Mouse (Mus musculus) stomach, embryonic 16.5 days (tissue): ENCODE measurements around the gene Ikzf4. TPM values are rescaled to one million over a fixed set of nuclear protein-coding genes. Genes with fewer than 3 reads are reported as not detected.
"Not testable (repeated sequence)": the region's sequence is repeated elsewhere in the genome, so short reads cannot be mapped to it uniquely, and the experiment has no call there.

Source experiments
- ATAC-seq: fragments of 200-750 bp; cut with Nextera tagmentation; 2 replicates; pipeline ENCODE4 v1.8.0; 2017; ENCODE audit warnings: moderate number of reproducible peaks, moderate TSS enrichment; ENCODE audit not compliant: insufficient read depth, low FRiP score
- H3K27ac ChIP-seq: fragments of 300-500 bp; sonication (generic); 2 replicates; pipeline ENCODE4 v1.5.1; 2014; ENCODE audit warnings: low read length
- H3K27me3 ChIP-seq: fragments of 300-500 bp; sonication (generic); 2 replicates; pipeline ENCODE4 v1.6.1; 2014; ENCODE audit warnings: low read length, control low read depth, mixed read lengths; ENCODE audit not compliant: control insufficient read depth, insufficient read depth
- H3K36me3 ChIP-seq: fragments of 300-500 bp; sonication (generic); 2 replicates; pipeline ENCODE4 v1.6.1; 2014; ENCODE audit warnings: low read length; ENCODE audit not compliant: control insufficient read depth, insufficient read depth
- H3K4me1 ChIP-seq: fragments of 300-500 bp; sonication (generic); 2 replicates; pipeline ENCODE4 v1.6.1; 2014; ENCODE audit warnings: low read length, control low read depth, mixed read lengths; ENCODE audit not compliant: control insufficient read depth, insufficient read depth
- H3K4me2 ChIP-seq: fragments of 300-500 bp; sonication (generic); 2 replicates; pipeline ENCODE4 v1.6.1; 2014; ENCODE audit warnings: low read depth, low read length, mixed read lengths
- H3K4me3 ChIP-seq: fragments of 300-500 bp; sonication (generic); replicated peaks from 2 replicates; pipeline ENCODE4 v1.5.1; 2014; ENCODE audit warnings: mild to moderate bottlenecking, low read length
- H3K9ac ChIP-seq: fragments of 300-500 bp; sonication (generic); 2 replicates; pipeline ENCODE4 v1.6.1; 2014; ENCODE audit warnings: low read length
- H3K9me3 ChIP-seq: fragments of 300-500 bp; sonication (generic); replicated peaks from 2 replicates; pipeline ENCODE4 v1.6.1; 2016; ENCODE audit warnings: low read length, control low read depth; ENCODE audit not compliant: control insufficient read depth
- WGBS: fragments of 180-500 bp; shearing (Covaris S2); extraction: QIAGEN DNeasy Blood & Tissue Kit; methylation state at CpG from one replicate; pipeline ENCODE4 v1.1.7; 2014; 5-methylcytosine and 5-hydroxymethylcytosine counted together
- polyA plus RNA-seq: library from polyadenylated mRNA; unstranded; fragments of >200 nt; fragmentation: Nextera tagmentation; extraction: Ambion mirVana; gene quantifications from 2 replicates; pipeline ENCODE4 v1.2.1, GENCODE M21; 2015

Ikzf4 gene
- polyA plus RNA-seq, 1 experiment from 2014 or later: 2.5 TPM

- no peaks in the 10 kb centered on the region for H3K9me3 ChIP-seq
- 81% methylated on average over 1 of the region's 1 CpGs for WGBS
- H3K27me3 ChIP-seq: no peaks in the 10 kb centered on the region
- no peak overlapping the region for H3K4me2 ChIP-seq
- no peak overlapping the region for H3K9ac ChIP-seq
- ATAC-seq: no peak
- H3K27ac ChIP-seq: no peak overlapping the region
- H3K4me3 ChIP-seq: no peak overlapping the region
- H3K4me1 ChIP-seq: no peaks in the 10 kb centered on the region
- peaks cover under 1% of the 10 kb centered on the region; the same call in 1 of the 2 replicates for H3K36me3 ChIP-seq
Observed at GRCm38 (mm10) chr10:128618570-128618969, 27.2 kb downstream of the Ikzf4 start.

- not testable (repeated sequence) for ATAC-seq, H3K9me3 ChIP-seq, H3K27ac ChIP-seq, H3K4me1 ChIP-seq, H3K36me3 ChIP-seq, H3K27me3 ChIP-seq, H3K4me2 ChIP-seq, H3K9ac ChIP-seq, H3K4me3 ChIP-seq
- WGBS: 80% methylated on average over 6 of the region's 7 CpGs
Observed at GRCm38 (mm10) chr10:128615798-128616448, 29.9 kb downstream of the Ikzf4 start.

DNA sequence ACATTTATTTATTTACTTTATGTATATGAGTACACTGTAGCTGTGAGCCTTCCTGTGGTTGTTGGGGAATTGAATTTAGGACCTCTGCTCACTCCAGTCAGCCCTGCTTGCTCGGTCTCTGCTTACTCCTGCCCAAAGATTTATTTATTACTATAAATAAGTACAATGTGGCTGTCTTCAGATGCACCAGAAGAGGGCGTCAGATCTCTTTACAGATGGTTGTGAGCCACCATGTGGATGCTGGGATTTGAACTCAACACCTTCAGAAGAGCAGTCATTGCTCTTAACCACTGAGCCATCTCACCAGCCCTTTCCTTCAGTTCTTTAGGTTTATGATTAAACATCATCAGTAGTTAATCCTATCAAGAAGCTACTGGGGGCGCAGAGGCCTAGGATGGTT, 30.9 kb downstream of the Ikzf4 start:
- ATAC-seq: no peak
- no peak overlapping the region for H3K4me2 ChIP-seq
- no peak overlapping the region for H3K9ac ChIP-seq
- no peak overlapping the region for H3K27ac ChIP-seq
- 55% methylated on average over 3 of the region's 3 CpGs for WGBS
- no peaks in the 10 kb centered on the region for H3K9me3 ChIP-seq
- no peak overlapping the region for H3K4me3 ChIP-seq
- no peaks in the 10 kb centered on the region for H3K4me1 ChIP-seq
- no peaks in the 10 kb centered on the region for H3K27me3 ChIP-seq
- no peaks in the 10 kb centered on the region for H3K36me3 ChIP-seq

- WGBS: 53% methylated on average over 4 of the region's 4 CpGs
- H3K36me3 ChIP-seq, H3K9me3 ChIP-seq, H3K27ac ChIP-seq, ATAC-seq, H3K27me3 ChIP-seq, H3K9ac ChIP-seq, H3K4me1 ChIP-seq, H3K4me3 ChIP-seq, H3K4me2 ChIP-seq: not testable (repeated sequence)
Observed at GRCm38 (mm10) chr10:128613820-128614219, 32.0 kb downstream of the Ikzf4 start.

- Histone ChIP-seq H3K9me3 (no peaks in the 10 kb centered on the region), H3K4me1 (no peaks in the 10 kb centered on the region), H3K36me3 (no peaks in the 10 kb centered on the region), H3K27me3 (no peaks in the 10 kb centered on the region), H3K27ac (no peak overlapping the region), H3K4me2 (no peak overlapping the region), H3K9ac (no peak overlapping the region), H3K4me3 (no peak overlapping the region)
- 41% methylated on average over 6 of the region's 6 CpGs for WGBS
- no peak; the same call in 1 of the 2 replicates for ATAC-seq
Observed at GRCm38 (mm10) chr10:128613154-128613440, 32.7 kb downstream of the Ikzf4 start.

- peak overlapping the region; percentile 39 for H3K4me2 ChIP-seq
- no peak overlapping the region for H3K27ac ChIP-seq
- no peaks in the 10 kb centered on the region for H3K4me1 ChIP-seq
- no peaks in the 10 kb centered on the region for H3K36me3 ChIP-seq
- 0 out of 2 replicates have a peak overlapping the region, but pooled peaks have one; percentile 25 for H3K9ac ChIP-seq
- ATAC-seq: peak; percentile 21; the same call in 1 of the 2 replicates
- no peaks in the 10 kb centered on the region for H3K9me3 ChIP-seq
- no peaks in the 10 kb centered on the region for H3K27me3 ChIP-seq
- WGBS: 15% methylated on average over 16 of the region's 16 CpGs
- H3K4me3 ChIP-seq: no peak overlapping the region
Observed at GRCm38 (mm10) chr10:128612433-128613153, 33.2 kb downstream of the Ikzf4 start.

GRCm38 (mm10) chr10:128606483-128606882, 39.3 kb downstream of the Ikzf4 start:
- no peaks in the 10 kb centered on the region for H3K27me3 ChIP-seq
- H3K9me3 ChIP-seq: no peaks in the 10 kb centered on the region
- no peak overlapping the region for H3K4me3 ChIP-seq
- 45% methylated on average over 2 of the region's 2 CpGs for WGBS
- no peak for ATAC-seq
- H3K9ac ChIP-seq: no peak overlapping the region
- no peaks in the 10 kb centered on the region for H3K4me1 ChIP-seq
- no peak overlapping the region for H3K4me2 ChIP-seq
- no peaks in the 10 kb centered on the region for H3K36me3 ChIP-seq
- H3K27ac ChIP-seq: no peak overlapping the region

GRCm38 (mm10) chr10:128602470-128603128, 43.2 kb downstream of the Ikzf4 start:
- no peaks in the 10 kb centered on the region for H3K36me3 ChIP-seq
- H3K4me2 ChIP-seq: no peak overlapping the region
- ATAC-seq: no peak
- no peaks in the 10 kb centered on the region for H3K4me1 ChIP-seq
- H3K4me3 ChIP-seq: no peak overlapping the region
- no peak overlapping the region for H3K9ac ChIP-seq
- H3K9me3 ChIP-seq: no peaks in the 10 kb centered on the region
- H3K27ac ChIP-seq: no peak overlapping the region
- no peaks in the 10 kb centered on the region for H3K27me3 ChIP-seq
- 75% methylated on average over 4 of the region's 4 CpGs for WGBS

DNA sequence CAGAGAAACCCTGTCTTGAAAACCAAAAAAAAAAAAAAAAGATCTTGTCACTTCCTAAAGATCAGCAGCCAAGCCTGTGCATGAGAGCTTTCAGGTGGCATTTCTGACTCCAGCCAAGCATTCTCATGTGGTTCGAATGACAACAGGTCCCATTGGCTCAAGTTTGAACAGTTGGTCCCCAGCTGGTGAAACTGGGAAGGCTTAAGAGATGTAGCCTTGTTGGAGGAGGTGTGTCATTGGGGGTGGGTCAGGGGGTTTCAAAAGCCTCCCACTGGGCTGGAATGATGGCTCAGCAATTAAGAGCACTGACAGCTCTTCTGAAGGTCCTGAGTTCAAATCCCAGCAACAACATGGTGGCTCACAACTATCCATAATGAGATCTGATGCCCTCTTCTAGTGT, 44.3 kb downstream of the Ikzf4 start:
- Histone ChIP-seq H3K4me1 (no peaks in the 10 kb centered on the region), H3K4me3 (no peak overlapping the region), H3K4me2 (no peak overlapping the region), H3K27ac (no peak overlapping the region), H3K36me3 (no peaks in the 10 kb centered on the region), H3K27me3 (no peaks in the 10 kb centered on the region), H3K9me3 (no peaks in the 10 kb centered on the region), H3K9ac (no peak overlapping the region)
- 78% methylated on average over 1 of the region's 1 CpGs for WGBS
- no peak for ATAC-seq
